Mouse (Mus musculus): ENCODE data around the gene Sh3d19. TPM values are rescaled to one million over a fixed set of nuclear protein-coding genes. Genes with fewer than 3 reads are reported as not detected.

Sh3d19 gene
- polyA plus RNA-seq, 1 experiment from 2014 or later = 6.2 TPM

GRCm38 (mm10) chr3:86033455-86034090 is 62.7 kb downstream of the Sh3d19 start:
- H3K4me3 ChIP-seq (replicated peaks) = no peak overlapping the region
- H3K9ac ChIP-seq = no peak overlapping the region
- H3K36me3 ChIP-seq = no peaks in the 10 kb centered on the region
- no peak for DNase-seq
- peaks cover 6% of the 10 kb centered on the region; the same call in 1 of the 2 replicates for H3K4me1 ChIP-seq (replicated peaks)
- no peaks in the 10 kb centered on the region for H3K9me3 ChIP-seq (replicated peaks)
- H3K27ac ChIP-seq = no peak overlapping the region
- no peak overlapping the region for H3K4me2 ChIP-seq
- WGBS (ENCODE audit: insufficient replicate concordance) = 58% methylated on average over 9 of the region's 9 CpGs
- H3K27me3 ChIP-seq = no peaks in the 10 kb centered on the region
- ATAC-seq (ENCODE audit: low read depth) = 0 out of 2 replicates have a peak, but pooled peaks have one; percentile 26

GRCm38 (mm10) chr3:86037926-86038484 is 67.1 kb downstream of the Sh3d19 start:
- Histone ChIP-seq H3K4me3 (replicated peaks) (no peak overlapping the region), H3K27ac (no peak overlapping the region), H3K4me1 (replicated peaks) (0 out of 2 replicates have a peak, but pooled peaks cover 2% of the 10 kb centered on the region), H3K9me3 (replicated peaks) (no peaks in the 10 kb centered on the region), H3K36me3 (peaks cover 2% of the 10 kb centered on the region), H3K9ac (no peak overlapping the region), H3K27me3 (no peaks in the 10 kb centered on the region), H3K4me2 (no peak overlapping the region)
- ATAC-seq (ENCODE audit: low read depth) (no peak), DNase-seq (no peak)
- 85% methylated on average over 9 of the region's 9 CpGs for WGBS (ENCODE audit: insufficient replicate concordance)

GRCm38 (mm10) chr3:86038648-86039047 is 67.7 kb downstream of the Sh3d19 start:
- Histone ChIP-seq H3K4me3 (replicated peaks) (no peak overlapping the region), H3K27ac (no peak overlapping the region), H3K27me3 (no peaks in the 10 kb centered on the region), H3K4me1 (replicated peaks) (0 out of 2 replicates have a peak, but pooled peaks cover 2% of the 10 kb centered on the region), H3K4me2 (no peak overlapping the region), H3K9me3 (replicated peaks) (no peaks in the 10 kb centered on the region), H3K9ac (no peak overlapping the region), H3K36me3 (peaks cover 6% of the 10 kb centered on the region)
- DNase-seq (no peak), ATAC-seq (ENCODE audit: low read depth) (no peak)
- 61% methylated on average over 3 of the region's 3 CpGs for WGBS (ENCODE audit: insufficient replicate concordance)

- 0 out of 2 replicates have a peak, but pooled peaks cover 2% of the 10 kb centered on the region for H3K4me1 ChIP-seq (replicated peaks)
- no peaks in the 10 kb centered on the region for H3K9me3 ChIP-seq (replicated peaks)
- peaks cover 6% of the 10 kb centered on the region for H3K36me3 ChIP-seq
- no peaks in the 10 kb centered on the region for H3K27me3 ChIP-seq
- no peak overlapping the region for H3K9ac ChIP-seq
- ATAC-seq (ENCODE audit: low read depth) (no peak), DNase-seq (no peak)
- WGBS (ENCODE audit: insufficient replicate concordance) = 66% methylated on average over 14 of the region's 14 CpGs
- H3K27ac ChIP-seq = no peak overlapping the region
- no peak overlapping the region for H3K4me2 ChIP-seq
- no peak overlapping the region for H3K4me3 ChIP-seq (replicated peaks)
Observed at GRCm38 (mm10) chr3:86040286-86041201, 69.6 kb downstream of the Sh3d19 start.

GRCm38 (mm10) chr3:86047686-86048408 is 76.9 kb downstream of the Sh3d19 start:
- H3K4me2 ChIP-seq = no peak overlapping the region
- no peak overlapping the region for H3K4me3 ChIP-seq (replicated peaks)
- DNase-seq (no peak), ATAC-seq (ENCODE audit: low read depth) (no peak)
- H3K27me3 ChIP-seq = no peaks in the 10 kb centered on the region
- H3K9me3 ChIP-seq (replicated peaks) = no peaks in the 10 kb centered on the region
- H3K9ac ChIP-seq = no peak overlapping the region
- H3K27ac ChIP-seq = no peak overlapping the region
- H3K4me1 ChIP-seq (replicated peaks) = no peaks in the 10 kb centered on the region
- 82% methylated on average over 9 of the region's 9 CpGs for WGBS (ENCODE audit: insufficient replicate concordance)
- peaks cover 16% of the 10 kb centered on the region for H3K36me3 ChIP-seq

- no peak for ATAC-seq (ENCODE audit: low read depth)
Observed at GRCm38 (mm10) chr3:86049041-86049440, 78.1 kb downstream of the Sh3d19 start.

GRCm38 (mm10) chr3:86056678-86057077 is 85.8 kb downstream of the Sh3d19 start:
- WGBS (ENCODE audit: insufficient replicate concordance) = 80% methylated on average over 4 of the region's 4 CpGs
- ATAC-seq (ENCODE audit: low read depth) = no peak
- no peaks in the 10 kb centered on the region for H3K27me3 ChIP-seq
- H3K4me2 ChIP-seq = no peak overlapping the region
- no peaks in the 10 kb centered on the region for H3K9me3 ChIP-seq (replicated peaks)
- no peak overlapping the region for H3K9ac ChIP-seq
- no peak overlapping the region for H3K4me3 ChIP-seq (replicated peaks)
- no peak for DNase-seq
- H3K4me1 ChIP-seq (replicated peaks) = no peaks in the 10 kb centered on the region
- no peaks in the 10 kb centered on the region for H3K36me3 ChIP-seq
- no peak overlapping the region for H3K27ac ChIP-seq

More at GRCm38 (mm10) chr3:86049041-86049440, 78.1 kb downstream of the Sh3d19 start:
- DNase-seq = no peak
- Histone ChIP-seq H3K4me1 (replicated peaks) (no peaks in the 10 kb centered on the region), H3K9ac (no peak overlapping the region), H3K36me3 (peaks cover 11% of the 10 kb centered on the region; the same call in 1 of the 2 replicates), H3K27ac (no peak overlapping the region), H3K4me2 (no peak overlapping the region), H3K27me3 (no peaks in the 10 kb centered on the region), H3K4me3 (replicated peaks) (no peak overlapping the region), H3K9me3 (replicated peaks) (no peaks in the 10 kb centered on the region)
- 61% methylated on average over 2 of the region's 2 CpGs for WGBS (ENCODE audit: insufficient replicate concordance)

GRCm38 (mm10) chr3:86057436-86058095 is 86.7 kb downstream of the Sh3d19 start:
- H3K36me3 ChIP-seq = no peaks in the 10 kb centered on the region
- no peak overlapping the region for H3K4me2 ChIP-seq
- H3K4me3 ChIP-seq (replicated peaks) = no peak overlapping the region
- WGBS (ENCODE audit: insufficient replicate concordance) = 71% methylated on average over 6 of the region's 6 CpGs
- DNase-seq (no peak), ATAC-seq (ENCODE audit: low read depth) (no peak)
- H3K9me3 ChIP-seq (replicated peaks) = no peaks in the 10 kb centered on the region
- no peak overlapping the region for H3K9ac ChIP-seq
- H3K27me3 ChIP-seq = no peaks in the 10 kb centered on the region
- H3K4me1 ChIP-seq (replicated peaks) = no peaks in the 10 kb centered on the region
- H3K27ac ChIP-seq = no peak overlapping the region

GRCm38 (mm10) chr3:86069646-86070250 is 98.8 kb downstream of the Sh3d19 start:
- no peaks in the 10 kb centered on the region for H3K36me3 ChIP-seq
- WGBS (ENCODE audit: insufficient replicate concordance) = 73% methylated on average over 11 of the region's 11 CpGs
- H3K4me2 ChIP-seq = no peak overlapping the region
- ATAC-seq (ENCODE audit: low read depth) (no peak), DNase-seq (no peak)
- no peaks in the 10 kb centered on the region for H3K27me3 ChIP-seq
- H3K4me1 ChIP-seq (replicated peaks) = no peaks in the 10 kb centered on the region
- no peak overlapping the region for H3K27ac ChIP-seq
- H3K9me3 ChIP-seq (replicated peaks) = no peaks in the 10 kb centered on the region
- H3K9ac ChIP-seq = no peak overlapping the region
- H3K4me3 ChIP-seq (replicated peaks) = no peak overlapping the region

GRCm38 (mm10) chr3:86070799-86071198 is 99.9 kb downstream of the Sh3d19 start:
- no peak overlapping the region for H3K4me3 ChIP-seq (replicated peaks)
- no peak overlapping the region for H3K9ac ChIP-seq
- H3K4me1 ChIP-seq (replicated peaks) = no peaks in the 10 kb centered on the region
- H3K27me3 ChIP-seq = no peaks in the 10 kb centered on the region
- no peak overlapping the region for H3K27ac ChIP-seq
- ATAC-seq (ENCODE audit: low read depth) (no peak), DNase-seq (no peak)
- H3K4me2 ChIP-seq = no peak overlapping the region
- H3K36me3 ChIP-seq = no peaks in the 10 kb centered on the region
- no peaks in the 10 kb centered on the region for H3K9me3 ChIP-seq (replicated peaks)
- 70% methylated on average over 7 of the region's 7 CpGs for WGBS (ENCODE audit: insufficient replicate concordance)

Data from liver, embryonic 13.5 days (tissue).